Mouse (Mus musculus) intestine, embryonic 14.5 days (tissue): ENCODE data around the gene Prpf6. TPM values are rescaled to one million over a fixed set of nuclear protein-coding genes. Genes with fewer than 3 reads are reported as not detected.
A peak's percentile ranks its signal among the peaks of the same experiment; 100 is the strongest.

ENCODE experiments used
- ATAC-seq: fragments of 200-750 bp; cut with Nextera tagmentation; replicated peaks from 2 replicates; pipeline ENCODE4 v1.8.0; 2017; ENCODE audit warnings: low read depth, moderate number of reproducible peaks, moderate TSS enrichment, moderate library complexity; ENCODE audit not compliant: low FRiP score, low TSS enrichment
- DNase-seq: peaks from one replicate; pipeline ENCODE4 v3.0.0-alpha.2; 2018; ENCODE audit warnings: low spot score
- H3K27ac ChIP-seq: fragments of 300-500 bp; sonication (generic); 2 replicates; pipeline ENCODE4 v1.5.1; 2014; ENCODE audit warnings: low read depth, mild to moderate bottlenecking, control low read depth
- H3K27me3 ChIP-seq: fragments of 300-500 bp; sonication (generic); replicated peaks from 2 replicates; pipeline ENCODE4 v1.6.1; 2014; ENCODE audit warnings: low read length, control low read depth; ENCODE audit not compliant: control insufficient read depth, insufficient read depth
- H3K36me3 ChIP-seq: fragments of 300-500 bp; sonication (generic); 2 replicates; pipeline ENCODE4 v1.6.1; 2014; ENCODE audit warnings: low read length, control low read depth; ENCODE audit not compliant: control insufficient read depth, insufficient read depth
- H3K4me1 ChIP-seq: fragments of 300-500 bp; sonication (generic); replicated peaks from 2 replicates; pipeline ENCODE4 v1.6.1; 2014; ENCODE audit warnings: low read length, control low read depth, mixed read lengths; ENCODE audit not compliant: control insufficient read depth, insufficient read depth
- H3K4me2 ChIP-seq: fragments of 300-500 bp; sonication (generic); 2 replicates; pipeline ENCODE4 v1.6.1; 2014; ENCODE audit warnings: low read length
- H3K4me3 ChIP-seq: fragments of 300-500 bp; sonication (generic); 2 replicates; pipeline ENCODE4 v1.5.1; 2014; ENCODE audit warnings: low read depth, low read length, control low read depth, mixed read lengths
- H3K9ac ChIP-seq: fragments of 300-500 bp; sonication (generic); 2 replicates; pipeline ENCODE4 v1.6.1; 2014; ENCODE audit warnings: mild to moderate bottlenecking, low read length
- H3K9me3 ChIP-seq: fragments of 300-500 bp; sonication (generic); 2 replicates; pipeline ENCODE4 v1.6.1; 2016; ENCODE audit warnings: low read length, control low read depth; ENCODE audit not compliant: control insufficient read depth
- WGBS: fragments of 180-500 bp; shearing (Covaris S2); extraction: QIAGEN DNeasy Blood & Tissue Kit; methylation state at CpG from one replicate; pipeline ENCODE4 v1.1.7; 2014; 5-methylcytosine and 5-hydroxymethylcytosine counted together
- polyA plus RNA-seq: library from polyadenylated mRNA; unstranded; fragments of >200 nt; fragmentation: Nextera tagmentation; extraction: Ambion mirVana; gene quantifications from 2 replicates; pipeline ENCODE4 v1.2.1, GENCODE M21; 2014

Prpf6 gene
- polyA plus RNA-seq, 1 experiment from 2014 or later = 53.6 TPM

DNA sequence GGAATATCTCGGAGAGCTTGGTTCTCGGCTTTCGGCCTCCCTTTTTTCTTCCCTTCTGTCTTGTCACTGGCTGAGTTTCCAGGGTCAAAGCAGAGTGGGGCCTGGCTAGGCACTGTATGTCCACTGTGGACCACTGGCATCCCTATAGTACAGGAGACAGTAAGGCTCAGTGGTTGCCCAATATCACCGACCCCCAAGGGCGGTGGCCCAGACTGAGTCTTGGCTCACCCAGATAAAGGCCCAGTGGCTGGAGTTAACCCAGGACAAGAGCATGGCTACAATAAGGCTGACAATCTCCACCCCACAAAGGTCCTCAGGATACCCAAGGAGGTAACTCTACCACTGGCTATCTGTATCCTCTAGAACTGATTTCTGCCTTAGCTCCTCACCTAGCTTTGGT, 1.2 kb upstream of the Prpf6 start:
- no peak overlapping the region for H3K4me2 ChIP-seq
- H3K9ac ChIP-seq = no peak overlapping the region
- H3K36me3 ChIP-seq = peaks cover 53% of the 10 kb centered on the region
- WGBS = 94% methylated on average over 5 of the region's 5 CpGs
- H3K4me1 ChIP-seq = peaks cover 9% of the 10 kb centered on the region; the same call in 1 of the 2 replicates
- ATAC-seq (no peak), DNase-seq (no peak)
- H3K9me3 ChIP-seq = no peaks in the 10 kb centered on the region
- no peaks in the 10 kb centered on the region for H3K27me3 ChIP-seq
- no peak overlapping the region for H3K27ac ChIP-seq
- H3K4me3 ChIP-seq = no peak overlapping the region

DNA sequence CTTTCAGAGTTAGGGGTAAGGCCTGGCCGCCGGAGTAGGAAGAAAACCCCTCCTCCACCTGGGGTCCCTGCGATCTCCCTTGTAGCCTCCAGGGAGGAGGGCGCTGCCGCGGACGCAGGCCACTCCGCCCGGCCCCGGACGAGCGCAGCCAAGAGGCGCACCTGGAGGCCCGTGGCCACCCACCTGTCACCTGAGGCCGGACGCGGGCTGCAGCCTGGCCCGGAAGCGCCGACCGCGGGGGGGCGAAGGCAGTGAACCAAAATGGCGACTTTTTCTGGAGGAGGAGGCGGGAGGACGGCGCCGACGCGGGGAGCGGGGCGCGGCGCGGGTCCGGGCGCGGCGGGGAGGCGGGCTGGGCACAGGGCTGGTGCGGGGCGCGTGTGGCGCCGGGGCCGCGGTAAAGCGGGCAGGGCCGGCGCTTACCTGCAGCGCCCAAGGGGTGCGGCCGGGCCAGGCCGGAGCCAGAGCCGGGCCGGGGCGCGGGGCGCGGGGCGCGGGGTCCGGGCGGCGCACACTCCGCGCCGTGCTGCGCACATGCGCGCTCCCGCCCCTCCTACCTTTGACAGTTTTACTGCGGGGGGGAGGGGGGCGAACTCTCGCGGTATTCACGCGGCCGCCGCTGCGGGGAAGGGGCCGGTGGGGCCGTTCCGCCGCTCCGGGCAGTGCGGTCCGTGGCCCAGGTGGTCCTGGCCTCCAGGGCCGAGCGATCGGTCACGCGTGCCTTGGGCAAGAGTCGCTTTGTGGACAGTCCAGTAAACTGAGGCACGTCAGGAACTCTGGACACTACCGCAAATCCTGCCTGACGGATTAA, 768 bp downstream of the Prpf6 start, which contains the start of gene Zfp512b:
Gene Zfp512b (minus strand): TSS at position 573 of the 811 bp plus-strand sequence.
- H3K9me3 ChIP-seq = no peaks in the 10 kb centered on the region
- WGBS = 1% methylated on average over 73 of the region's 97 CpGs
- peak; percentile 91 for DNase-seq
- H3K4me3 ChIP-seq = peak within 1 kb of the TSS; percentile 95
- H3K27ac ChIP-seq = peak within 1 kb of the TSS; percentile 65
- peaks cover 34% of the 10 kb centered on the region for H3K36me3 ChIP-seq
- peaks cover 9% of the 10 kb centered on the region; the same call in 1 of the 2 replicates for H3K4me1 ChIP-seq
- peak; percentile 85 for ATAC-seq
- H3K4me2 ChIP-seq = peak within 1 kb of the TSS; percentile 85
- H3K9ac ChIP-seq = peak within 1 kb of the TSS; percentile 85
- H3K27me3 ChIP-seq = no peaks in the 10 kb centered on the region

DNA sequence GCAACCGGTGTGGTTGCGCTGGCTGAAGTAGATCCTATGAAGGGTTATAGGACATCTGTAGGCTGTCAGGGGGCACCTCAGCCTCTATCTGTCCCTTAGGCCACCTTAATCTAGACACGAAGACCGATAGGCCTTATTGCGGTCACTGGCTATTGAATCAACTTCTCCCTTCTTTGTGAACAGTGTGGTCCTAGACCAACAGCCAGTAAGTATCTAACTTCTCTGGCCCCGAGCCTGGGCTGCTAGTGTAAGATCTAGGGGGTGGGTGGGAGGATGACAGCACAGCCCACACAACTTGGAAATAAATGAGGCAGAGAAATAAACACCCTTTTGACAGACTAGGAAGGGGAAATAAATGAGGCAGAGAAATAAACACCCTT, 1.4 kb downstream of the Prpf6 start:
- no peak for DNase-seq
- H3K4me3 ChIP-seq = peak overlapping the region; percentile 95
- peaks cover 2% of the 10 kb centered on the region; the same call in 1 of the 2 replicates for H3K27me3 ChIP-seq
- peak overlapping the region; percentile 85 for H3K9ac ChIP-seq
- peaks cover 28% of the 10 kb centered on the region for H3K36me3 ChIP-seq
- 4% methylated on average over 6 of the region's 6 CpGs for WGBS
- H3K9me3 ChIP-seq = no peaks in the 10 kb centered on the region
- peak overlapping the region; percentile 65 for H3K27ac ChIP-seq
- peak; percentile 10; the same call in 1 of the 2 replicates for ATAC-seq
- H3K4me2 ChIP-seq = peak overlapping the region; percentile 85
- H3K4me1 ChIP-seq = peaks cover 9% of the 10 kb centered on the region; the same call in 1 of the 2 replicates

DNA sequence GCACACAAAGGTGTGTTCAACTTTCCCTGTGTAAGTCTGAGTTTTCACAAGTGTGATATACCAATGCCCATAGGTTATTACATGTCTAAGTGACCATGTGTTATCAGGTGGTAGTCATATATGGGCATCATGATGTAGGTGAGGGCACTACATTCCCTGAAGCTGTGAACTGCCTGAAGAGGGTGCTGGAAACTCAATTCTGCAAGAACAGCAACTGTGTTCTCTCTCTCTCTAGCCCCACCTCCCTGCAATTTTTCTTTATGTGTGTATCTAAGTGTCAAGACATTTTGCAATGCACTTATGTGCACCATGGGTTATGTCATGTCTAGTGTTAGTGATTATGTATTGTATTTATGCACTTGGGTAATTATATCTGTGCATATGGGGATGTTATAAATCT, 2.3 kb downstream of the Prpf6 start:
- Histone ChIP-seq H3K36me3 (peaks cover 19% of the 10 kb centered on the region), H3K4me1 (peaks cover 12% of the 10 kb centered on the region; the same call in 1 of the 2 replicates), H3K27me3 (peaks cover 4% of the 10 kb centered on the region; the same call in 1 of the 2 replicates), H3K9me3 (no peaks in the 10 kb centered on the region), H3K4me3 (no peak overlapping the region), H3K4me2 (no peak overlapping the region), H3K9ac (no peak overlapping the region), H3K27ac (no peak overlapping the region)
- DNase-seq (no peak), ATAC-seq (no peak)

DNA sequence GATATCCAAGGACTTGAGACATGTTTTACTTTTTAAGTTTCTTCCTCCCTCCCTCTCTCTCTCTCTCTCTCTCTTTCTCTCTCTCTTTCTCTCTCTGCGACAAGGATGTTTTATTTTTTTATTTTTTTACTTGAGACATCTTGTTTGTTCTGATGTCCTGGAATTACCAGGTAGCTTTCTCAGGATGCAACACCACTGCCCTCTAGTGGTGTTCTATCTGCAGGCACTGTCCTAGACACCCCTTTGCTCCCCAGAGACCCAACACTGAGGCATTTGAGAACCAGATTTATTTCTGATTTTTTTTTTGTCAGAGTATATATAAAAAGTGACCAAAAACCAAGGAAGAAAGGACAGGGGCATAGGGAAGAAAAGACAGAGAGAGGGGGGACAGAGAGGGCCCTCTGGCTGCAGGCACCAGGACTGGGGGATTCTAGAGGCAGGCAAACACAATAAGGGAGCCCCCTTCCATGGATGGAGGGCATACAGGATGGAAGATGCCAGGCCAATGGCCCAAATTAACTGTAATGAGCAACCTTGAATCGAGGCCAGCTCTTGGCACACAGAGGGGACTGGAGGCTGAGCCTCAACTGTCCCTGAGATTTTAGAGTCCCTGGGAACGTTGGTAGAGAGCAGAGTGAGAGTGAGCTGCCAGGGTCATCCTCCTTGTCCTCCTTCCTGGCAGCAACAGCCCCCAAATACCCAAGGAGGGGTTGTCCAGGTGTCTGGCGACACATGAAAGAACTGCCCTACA, 3.5 kb downstream of the Prpf6 start:
- no peaks in the 10 kb centered on the region for H3K9me3 ChIP-seq
- WGBS = 64% methylated on average over 4 of the region's 4 CpGs
- peaks cover 7% of the 10 kb centered on the region for H3K36me3 ChIP-seq
- ATAC-seq (no peak), DNase-seq (no peak)
- H3K4me3 ChIP-seq = no peak overlapping the region
- no peak overlapping the region for H3K4me2 ChIP-seq
- no peak overlapping the region for H3K9ac ChIP-seq
- peaks cover 12% of the 10 kb centered on the region; the same call in 1 of the 2 replicates for H3K4me1 ChIP-seq
- no peak overlapping the region for H3K27ac ChIP-seq
- peaks cover 4% of the 10 kb centered on the region; the same call in 1 of the 2 replicates for H3K27me3 ChIP-seq

DNA sequence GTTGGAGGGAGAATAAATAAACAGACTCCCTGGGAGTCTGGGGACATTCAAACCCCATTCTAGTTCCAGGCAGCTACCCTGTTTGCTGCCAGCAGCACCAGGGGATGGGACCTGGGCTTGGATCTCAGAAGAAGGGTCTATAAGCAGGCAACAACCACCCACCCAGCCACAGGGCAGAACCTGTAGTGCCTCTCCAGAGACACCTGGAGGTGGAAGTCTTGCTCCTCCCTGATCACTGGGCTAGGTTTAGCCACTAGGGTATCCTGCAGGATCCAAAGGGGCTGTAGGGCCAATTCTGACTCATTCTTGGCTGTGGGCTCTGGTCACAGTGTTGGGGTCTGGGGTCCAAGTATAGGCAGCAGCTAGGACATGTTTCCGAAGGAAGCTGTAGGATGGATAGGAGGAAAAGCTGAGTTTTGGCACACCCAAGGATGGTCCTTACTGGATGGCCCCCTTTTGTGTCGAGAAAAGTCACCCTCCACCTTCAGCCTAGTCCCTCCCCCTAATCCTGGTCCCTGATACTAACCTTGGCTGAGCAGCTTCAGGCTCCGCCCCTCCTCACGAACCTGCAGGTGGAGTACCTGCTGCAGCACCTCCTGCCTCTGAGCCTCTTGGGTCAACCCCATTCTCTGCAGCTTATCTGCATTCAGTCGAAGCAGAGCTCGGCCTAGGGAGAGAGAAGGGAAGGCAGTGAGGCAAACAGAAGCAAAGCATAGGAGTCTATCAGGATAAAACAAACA, 4.7 kb downstream of the Prpf6 start:
- no peak for ATAC-seq
- Histone ChIP-seq H3K9ac (no peak overlapping the region), H3K27ac (no peak overlapping the region), H3K27me3 (peaks cover 4% of the 10 kb centered on the region; the same call in 1 of the 2 replicates), H3K4me2 (no peak overlapping the region), H3K9me3 (no peaks in the 10 kb centered on the region), H3K36me3 (no peaks in the 10 kb centered on the region), H3K4me3 (no peak overlapping the region), H3K4me1 (peaks cover 13% of the 10 kb centered on the region)
- WGBS = 46% methylated on average over 6 of the region's 6 CpGs
- no peak for DNase-seq

DNA sequence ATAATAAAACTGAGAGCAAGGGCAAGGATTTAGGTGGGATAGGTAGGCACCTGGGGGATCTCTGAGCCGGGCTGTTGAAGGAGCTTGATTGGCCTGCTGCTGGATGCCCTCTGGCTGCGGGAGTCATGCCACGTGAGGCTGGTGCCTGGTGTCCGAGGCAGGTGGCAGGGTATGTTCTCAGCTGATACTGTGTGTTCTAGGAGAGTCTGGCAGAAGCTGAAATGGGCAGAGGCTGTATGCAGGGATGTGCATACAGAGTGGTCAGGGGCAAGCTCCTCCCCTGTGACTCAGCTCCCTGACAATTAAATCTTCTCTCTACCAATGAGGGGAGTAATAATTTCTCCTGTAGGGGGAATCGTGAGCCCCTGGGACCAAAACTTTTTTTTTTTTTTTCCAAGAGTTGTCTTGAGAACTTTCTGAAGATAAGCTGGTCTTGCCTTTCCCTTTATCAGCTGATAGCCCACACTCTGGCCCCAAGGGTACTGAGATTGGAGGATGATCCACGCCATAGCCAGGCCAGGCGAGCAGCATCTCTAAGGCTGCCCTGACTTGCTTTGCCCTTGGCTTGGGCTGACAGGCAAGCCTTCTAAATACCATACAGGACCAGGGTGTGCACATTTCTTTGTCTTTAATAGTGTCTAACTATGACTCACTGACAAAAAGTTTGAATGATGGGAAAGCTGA, 5.9 kb downstream of the Prpf6 start:
- no peaks in the 10 kb centered on the region for H3K9me3 ChIP-seq
- H3K4me2 ChIP-seq = peak overlapping the region; percentile 62; the same call in 1 of the 2 replicates
- ATAC-seq (no peak), DNase-seq (no peak)
- H3K9ac ChIP-seq = no peak overlapping the region
- H3K36me3 ChIP-seq = no peaks in the 10 kb centered on the region
- H3K27me3 ChIP-seq = peaks cover 4% of the 10 kb centered on the region; the same call in 1 of the 2 replicates
- WGBS = 74% methylated on average over 7 of the region's 7 CpGs
- H3K4me1 ChIP-seq = peaks cover 19% of the 10 kb centered on the region
- H3K4me3 ChIP-seq = no peak overlapping the region
- no peak overlapping the region for H3K27ac ChIP-seq
